Mouse (Mus musculus) ES-E14 (cell line): ENCODE results near the gene Nop2. TPM values are rescaled to one million over a fixed set of nuclear protein-coding genes. Genes with fewer than 3 reads are reported as not detected.

Experiments used
- DNase-seq: peaks from one replicate; pipeline ENCODE4 v3.0.0-alpha.2; 2013; ENCODE audit warnings: low read depth, low spot score
- H3K27ac ChIP-seq: 2 replicates; pipeline ENCODE4 v1.5.1; 2012; ENCODE audit warnings: low read depth, mild to moderate bottlenecking, low read length, moderate library complexity, mixed read lengths; ENCODE audit not compliant: poor library complexity, insufficient read depth, severe bottlenecking
- H3K36me3 ChIP-seq: 2 replicates; pipeline ENCODE4 v1.6.1; 2012; ENCODE audit warnings: mild to moderate bottlenecking, low read length, moderate library complexity, mixed read lengths; ENCODE audit not compliant: control insufficient read depth, poor library complexity, insufficient read depth, severe bottlenecking
- H3K4me1 ChIP-seq, 2 experiments: fragments of 150-350 bp in 1 of 2; sonication (generic) in 1 of 2; 2 replicates each; pipeline ENCODE4 v1.6.1; 2012; ENCODE audit warnings: low read length in 2 of 2, mild to moderate bottlenecking in 1 of 2, mixed read lengths in 1 of 2; ENCODE audit not compliant: control insufficient read depth in 2 of 2, insufficient read depth in 2 of 2, poor library complexity in 1 of 2
- H3K4me3 ChIP-seq, 2 experiments: fragments of 150-350 bp in 1 of 2; sonication (generic) in 1 of 2; 2 replicates each; pipeline ENCODE4 v1.5.1; 2012; ENCODE audit warnings: low read length in 2 of 2, low read depth in 1 of 2, mild to moderate bottlenecking in 1 of 2, mixed read lengths in 1 of 2; ENCODE audit not compliant: insufficient read depth in 1 of 2, poor library complexity in 1 of 2, severe bottlenecking in 1 of 2
- H3K9ac ChIP-seq: 2 replicates; pipeline ENCODE4 v1.6.1; 2012; ENCODE audit warnings: low read depth, mild to moderate bottlenecking, low read length, mixed read lengths; ENCODE audit not compliant: poor library complexity, insufficient read depth, severe bottlenecking
- H3K9me3 ChIP-seq: fragments of 150-350 bp; sonication (generic); 2 replicates; pipeline ENCODE4 v1.6.1; 2012; ENCODE audit warnings: low read depth, mild to moderate bottlenecking, low read length; ENCODE audit not compliant: control insufficient read depth, insufficient read depth
- CHD2 ChIP-seq: IDR thresholded peaks from 2 replicates; pipeline ENCODE4 v1.6.1; 2014; ENCODE audit warnings: mild to moderate bottlenecking, low read depth, low read length, inconsistent platforms
- HCFC1 ChIP-seq: IDR thresholded peaks from 2 replicates; pipeline ENCODE4 v1.6.1; 2012; ENCODE audit warnings: low read length, inconsistent platforms, borderline replicate concordance; ENCODE audit not compliant: insufficient read depth
- MAFK ChIP-seq: IDR thresholded peaks from 2 replicates; pipeline ENCODE4 v1.6.1; 2014; ENCODE audit warnings: mild to moderate bottlenecking, low read depth, low read length, inconsistent platforms; ENCODE audit not compliant: insufficient read depth
- ZC3H11A ChIP-seq: IDR thresholded peaks from 2 replicates; pipeline ENCODE4 v1.6.1; 2012; ENCODE audit warnings: low read depth, mild to moderate bottlenecking, inconsistent platforms, low read length, borderline replicate concordance
- ZNF384 ChIP-seq: IDR thresholded peaks from 2 replicates; pipeline ENCODE4 v1.6.1; 2012; ENCODE audit warnings: low read depth, low read length, inconsistent platforms
- in situ Hi-C, 2 experiments: fragments of 600-800 bp; cut with MboI; formaldehyde crosslinking; loops; one replicate each; pipeline ENCODE4 v1.15.1; 2025; ENCODE audit warnings: low sequenced_read_pairs in 2 of 2, inconsistent platforms in 1 of 2; ENCODE audit not compliant: unreplicated experiment in 2 of 2
- total RNA-seq: library from RNA; depleted of rRNA; stranded (reverse); fragments of 300-350 nt; gene quantifications from 2 replicates; pipeline ENCODE4 v1.2.3, GENCODE M21; 2012

Nop2 gene
- total RNA-seq, 1 experiment = 174 TPM

DNA sequence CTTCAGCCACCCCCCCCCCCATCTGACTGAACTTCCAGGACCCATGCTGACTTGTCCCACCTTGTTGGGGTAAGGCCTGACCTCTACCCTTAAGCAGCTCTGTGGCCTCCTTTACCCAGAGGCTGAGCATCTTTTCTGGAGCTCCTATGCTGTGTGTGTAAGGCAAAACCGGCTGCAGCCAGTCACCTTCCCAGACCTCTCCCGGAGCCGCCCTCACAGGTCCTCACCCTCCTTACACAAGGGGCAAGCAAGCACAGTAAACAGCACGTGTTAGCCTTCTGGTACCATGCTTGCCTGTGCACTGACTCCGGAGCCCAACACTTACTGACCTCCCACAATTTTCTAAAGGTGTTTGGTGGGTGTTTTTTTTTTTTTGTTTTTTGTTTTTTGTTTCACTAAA lies 43.8 kb downstream of the Nop2 start:
- H3K9ac ChIP-seq = no peak overlapping the region
- H3K9me3 ChIP-seq = no peaks in the 10 kb centered on the region
- no peak overlapping the region for H3K4me3 ChIP-seq
- no peak overlapping the region for H3K27ac ChIP-seq
- no peak for DNase-seq
- peaks cover 15 to 20% of the 10 kb centered on the region in 2 experiments; a peak in 2 of 4 replicates for H3K4me1 ChIP-seq
- no peak for TF ChIP-seq ZNF384
- TF ChIP-seq MAFK = no peak
- TF ChIP-seq ZC3H11A = no peak
- TF ChIP-seq HCFC1 = no peak
- no peak for TF ChIP-seq CHD2
- in situ Hi-C loops = no loop called here
- peaks cover 84% of the 10 kb centered on the region for H3K36me3 ChIP-seq

DNA sequence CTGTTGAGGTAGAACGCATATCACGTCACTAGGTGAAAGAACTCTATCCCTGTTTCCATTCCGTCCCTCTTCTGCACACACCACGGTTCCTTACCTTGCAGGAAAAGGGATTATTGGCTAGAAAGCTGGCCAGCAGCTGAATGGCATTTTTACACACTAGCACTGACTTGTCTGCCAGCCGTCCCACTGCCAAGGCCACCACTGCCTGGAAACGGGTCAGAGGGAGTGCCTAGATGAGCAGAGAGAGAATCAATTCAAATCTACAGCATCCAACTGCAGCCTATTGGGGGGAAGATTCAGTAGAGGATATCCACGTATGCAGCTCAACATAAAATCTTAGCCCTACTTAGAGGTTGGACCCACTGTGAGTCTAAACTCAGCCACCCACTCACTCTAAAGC lies 47.9 kb downstream of the Nop2 start:
- Histone ChIP-seq H3K4me1 (peaks cover 0 to 2% of the 10 kb centered on the region in 2 experiments; a peak in 1 of 4 replicates), H3K27ac (no peak overlapping the region), H3K36me3 (peaks cover 71% of the 10 kb centered on the region), H3K9me3 (no peaks in the 10 kb centered on the region), H3K4me3 (no peak overlapping the region), H3K9ac (no peak overlapping the region)
- no peak for DNase-seq
- in situ Hi-C loops = no loop called here
- no peak for TF ChIP-seq ZNF384
- TF ChIP-seq HCFC1 = no peak
- TF ChIP-seq MAFK = no peak
- no peak for TF ChIP-seq CHD2
- TF ChIP-seq ZC3H11A = no peak

DNA sequence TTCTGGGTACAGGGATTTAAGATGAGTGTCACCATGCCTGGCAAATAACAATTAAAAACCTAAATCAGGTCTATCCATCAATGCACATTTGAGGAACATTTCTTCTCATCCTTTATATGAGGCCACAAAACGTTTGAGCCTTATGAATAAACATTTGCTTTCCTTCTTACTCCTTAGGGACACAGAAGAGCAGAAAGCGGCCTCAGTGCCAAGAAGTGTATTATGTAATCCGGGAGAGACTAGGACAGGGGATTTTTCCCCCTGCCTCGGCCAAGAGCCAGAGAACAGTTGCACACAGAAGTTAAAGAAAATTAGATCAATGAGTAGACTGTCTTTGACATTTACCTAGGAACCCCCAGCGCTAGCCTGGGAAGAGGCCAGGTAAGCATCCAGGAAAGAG lies 50.4 kb downstream of the Nop2 start:
- H3K4me1 ChIP-seq = no peaks in the 10 kb centered on the region
- TF ChIP-seq ZNF384 = no peak
- no peak for TF ChIP-seq HCFC1
- TF ChIP-seq CHD2 = no peak
- TF ChIP-seq ZC3H11A = no peak
- TF ChIP-seq MAFK = no peak
- in situ Hi-C loops = no loop called here
- H3K9ac ChIP-seq = no peak overlapping the region
- no peak overlapping the region for H3K4me3 ChIP-seq
- H3K9me3 ChIP-seq = no peaks in the 10 kb centered on the region
- DNase-seq = no peak
- H3K27ac ChIP-seq = no peak overlapping the region
- H3K36me3 ChIP-seq = peaks cover 64% of the 10 kb centered on the region

DNA sequence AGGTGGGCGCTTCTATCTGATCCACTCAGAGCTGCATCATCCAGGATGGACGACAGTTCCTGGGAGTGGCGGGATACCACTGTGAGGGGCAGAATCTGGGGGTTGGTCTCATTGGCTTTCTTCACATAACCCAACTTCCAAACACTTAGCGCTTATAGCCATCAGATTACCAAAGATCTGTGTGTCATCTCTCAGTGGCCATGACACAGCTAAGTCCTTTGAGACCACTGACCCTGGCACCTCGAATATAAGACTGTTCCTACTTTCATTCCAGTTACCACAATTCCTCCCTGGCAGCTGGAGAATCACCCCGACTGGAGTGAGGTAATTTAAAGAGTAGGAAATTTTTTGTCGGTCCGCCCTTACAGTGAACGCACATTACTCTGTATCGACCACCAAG lies 54.5 kb downstream of the Nop2 start:
- DNase-seq = no peak
- peaks cover 53% of the 10 kb centered on the region for H3K36me3 ChIP-seq
- in situ Hi-C loops = no loop called here
- H3K4me1 ChIP-seq = no peaks in the 10 kb centered on the region
- H3K4me3 ChIP-seq = no peak overlapping the region
- no peak overlapping the region for H3K27ac ChIP-seq
- TF ChIP-seq HCFC1 (no peak), ZC3H11A (no peak), CHD2 (no peak), MAFK (no peak), ZNF384 (no peak)
- H3K9me3 ChIP-seq = no peaks in the 10 kb centered on the region
- H3K9ac ChIP-seq = no peak overlapping the region

DNA sequence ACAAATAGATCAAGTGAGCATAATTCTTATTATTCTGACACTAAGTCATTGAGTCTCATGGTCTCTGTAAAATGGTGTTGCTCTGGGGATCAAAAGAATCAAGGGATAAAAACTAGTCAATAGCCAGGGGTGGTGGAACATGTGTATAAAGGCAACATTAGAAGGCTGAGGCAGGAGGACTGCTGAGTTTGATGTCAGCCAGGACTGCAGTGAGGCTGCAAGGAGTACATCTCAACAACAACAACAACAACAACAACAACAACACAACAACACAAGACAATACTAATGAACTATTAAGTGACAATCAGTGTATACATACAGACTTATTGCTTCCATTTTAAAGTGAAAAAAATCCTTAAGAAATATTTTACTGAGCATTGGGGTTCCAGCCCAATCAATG lies 59.1 kb downstream of the Nop2 start:
- in situ Hi-C loops = no loop called here
- H3K4me3 ChIP-seq = peak overlapping the region; percentile 89 to 99
- no peak for TF ChIP-seq CHD2
- no peak for TF ChIP-seq HCFC1
- no peak for TF ChIP-seq ZNF384
- no peak for TF ChIP-seq MAFK
- no peak for TF ChIP-seq ZC3H11A
- DNase-seq = no peak
- H3K4me1 ChIP-seq = peaks cover 1 to 2% of the 10 kb centered on the region in 2 experiments; a peak in 2 of 4 replicates
- H3K9me3 ChIP-seq = no peaks in the 10 kb centered on the region
- H3K9ac ChIP-seq = peak overlapping the region; percentile 89; the same call in 1 of the 2 replicates
- peak overlapping the region; percentile 93; the same call in 1 of the 2 replicates for H3K27ac ChIP-seq
- H3K36me3 ChIP-seq = peaks cover 24% of the 10 kb centered on the region
